Mouse (Mus musculus) kidney, adult 9 months (tissue): ENCODE data around the gene Mitf.
A peak's percentile ranks its signal among the peaks of the same experiment; 100 is the strongest.

Experiments used
- DNase-seq: peaks from one replicate; pipeline ENCODE4 v3.0.0; 2022

Mitf gene

DNA sequence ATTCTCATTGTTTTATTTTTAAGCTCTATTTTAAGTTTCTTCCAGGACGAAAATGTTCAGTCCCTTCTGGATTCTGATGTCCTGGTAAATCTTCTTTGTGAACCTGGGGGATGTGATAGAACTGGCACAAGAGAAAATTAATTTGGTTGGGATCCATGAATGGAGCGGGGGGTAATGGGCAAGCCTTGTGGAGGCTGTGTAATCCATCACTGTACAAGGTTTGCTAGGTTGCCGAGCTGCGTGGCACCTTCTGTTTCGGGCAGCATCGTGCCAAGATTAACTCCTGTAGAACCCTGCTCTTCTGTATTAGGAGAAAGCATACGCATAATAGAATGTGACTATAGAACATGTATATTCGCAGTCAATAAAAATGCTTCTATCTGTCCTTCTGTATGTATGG is 76.1 kb downstream of the Mitf start:
- DNase-seq = no peak

DNA sequence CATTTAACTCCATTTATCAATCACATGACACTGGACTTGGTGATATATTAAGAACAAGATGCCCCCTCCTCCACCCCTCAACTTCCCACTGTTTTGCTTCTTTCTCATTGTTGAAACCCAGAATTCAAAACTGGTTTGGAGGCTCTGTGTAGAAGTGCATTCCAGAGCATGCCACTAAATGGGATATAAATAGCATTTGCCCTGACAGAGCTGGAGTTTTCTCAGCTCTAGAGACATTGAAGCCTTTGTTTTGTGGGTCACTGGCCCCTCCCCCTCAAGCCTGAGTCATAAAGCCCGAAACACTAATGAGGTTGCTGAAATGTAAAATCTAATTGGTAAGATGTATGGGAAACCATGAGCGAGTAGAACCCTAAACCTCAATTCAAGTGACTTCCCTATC is 76.6 kb downstream of the Mitf start:
- DNase-seq = no peak

DNA sequence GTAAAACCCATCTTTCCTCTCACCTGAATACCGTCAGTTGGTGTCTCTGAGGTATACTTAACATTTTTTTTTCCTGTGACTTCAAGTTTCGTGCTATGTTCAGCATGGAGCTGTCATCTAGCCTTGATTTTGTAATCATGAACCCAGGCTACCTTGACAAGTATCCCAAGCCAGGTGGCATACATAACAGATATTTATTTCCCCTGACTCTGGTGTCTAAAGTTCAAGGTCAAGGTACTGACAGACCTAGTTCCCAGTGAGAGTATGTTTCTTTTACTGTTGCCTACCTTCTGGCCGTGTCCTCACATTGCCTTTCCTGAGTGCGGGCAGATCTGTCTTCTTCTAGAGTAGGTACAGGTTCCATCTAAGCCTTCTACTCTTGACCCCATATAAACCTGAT is 78.1 kb downstream of the Mitf start:
- DNase-seq = no peak

GRCm38 (mm10) chr6:97885606-97886005 is 78.8 kb downstream of the Mitf start:
- no peak for DNase-seq

DNA sequence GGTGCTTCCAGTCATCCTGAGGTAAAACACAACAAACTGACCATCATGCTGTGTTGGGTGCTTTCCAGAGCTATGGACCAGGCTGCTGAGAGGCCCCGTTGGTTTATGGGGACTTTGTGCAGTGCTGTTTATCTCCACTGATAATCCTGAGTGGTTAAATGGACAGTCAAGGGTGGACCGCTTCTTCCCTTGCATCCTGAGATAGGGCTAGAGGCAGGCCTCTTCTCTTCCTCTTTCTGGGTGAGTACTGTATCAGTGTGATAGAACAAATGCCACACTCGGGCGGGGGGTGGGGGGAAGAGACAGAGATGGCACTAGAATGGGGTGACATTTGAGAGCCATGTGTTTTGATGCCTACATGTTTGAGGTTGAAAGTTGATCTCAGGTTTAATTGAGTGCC is 81.0 kb downstream of the Mitf start:
- DNase-seq = no peak

GRCm38 (mm10) chr6:97888596-97888995 is 81.7 kb downstream of the Mitf start:
- peak; percentile 79 for DNase-seq

GRCm38 (mm10) chr6:97893546-97893945 is 86.7 kb downstream of the Mitf start:
- DNase-seq = no peak

DNA sequence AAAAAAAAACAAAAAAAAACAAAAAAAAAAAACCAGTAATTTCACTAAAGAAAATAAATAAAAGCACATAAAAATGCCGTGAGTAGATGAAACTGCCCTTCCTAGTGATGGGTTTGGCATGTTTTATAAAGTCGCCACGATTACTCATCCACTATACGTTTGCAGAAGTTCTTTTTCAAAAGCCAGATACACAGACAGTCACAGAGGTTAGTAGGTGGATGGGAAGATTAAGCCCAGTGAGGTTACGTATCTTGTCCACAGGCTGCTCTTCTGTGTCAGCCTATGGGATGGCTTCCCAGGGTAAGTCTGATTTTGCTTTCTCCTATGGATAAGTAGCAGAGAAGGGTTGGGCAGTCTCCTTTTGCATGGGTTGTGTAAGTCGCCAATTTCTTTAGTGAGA is 90.3 kb downstream of the Mitf start:
- no peak for DNase-seq

DNA sequence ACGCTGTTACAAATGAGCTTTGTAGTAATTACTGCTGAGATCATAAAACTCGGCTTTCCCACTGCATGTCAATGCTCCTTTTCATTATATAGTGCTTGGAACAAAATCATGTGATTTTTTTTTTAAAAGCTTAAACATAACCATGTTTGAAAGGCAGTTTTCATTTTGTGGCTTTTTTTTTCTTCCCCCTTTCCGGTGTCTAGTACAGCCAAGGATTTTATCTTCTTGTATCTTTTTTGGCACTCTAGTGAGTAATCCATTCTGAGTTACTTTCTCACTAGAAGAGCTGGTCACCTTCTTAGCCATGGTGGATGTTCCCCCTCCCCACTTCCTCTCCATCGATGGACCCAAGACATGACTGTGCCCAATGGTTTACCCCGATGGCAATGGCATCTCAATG is 91.2 kb downstream of the Mitf start:
- DNase-seq = no peak

DNA sequence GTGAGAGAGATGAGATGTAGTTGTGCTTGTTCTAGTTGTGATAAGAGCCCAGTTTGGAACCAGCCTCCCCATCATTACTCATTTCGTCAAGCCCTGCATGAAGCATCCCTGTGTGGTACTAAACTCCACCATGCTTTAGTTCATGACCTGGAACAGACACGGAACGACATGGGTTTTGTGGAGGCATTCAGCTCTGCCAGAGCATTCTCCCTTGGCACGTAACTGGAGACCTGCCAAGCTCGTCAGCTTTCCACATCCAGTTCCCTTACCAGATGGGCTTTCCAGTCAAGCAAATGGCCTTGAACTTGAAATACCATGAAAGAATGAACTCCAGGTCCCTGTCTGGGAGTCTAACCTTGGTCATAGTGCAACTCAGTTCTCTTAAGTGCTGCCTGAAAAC is 94.7 kb downstream of the Mitf start:
- DNase-seq = no peak

- DNase-seq = no peak
These were observed 95.4 kb downstream of the Mitf start for GRCm38 (mm10) chr6:97902205-97902604.

GRCm38 (mm10) chr6:97914768-97915167 is 107.9 kb downstream of the Mitf start:
- DNase-seq = peak; percentile 84

DNA sequence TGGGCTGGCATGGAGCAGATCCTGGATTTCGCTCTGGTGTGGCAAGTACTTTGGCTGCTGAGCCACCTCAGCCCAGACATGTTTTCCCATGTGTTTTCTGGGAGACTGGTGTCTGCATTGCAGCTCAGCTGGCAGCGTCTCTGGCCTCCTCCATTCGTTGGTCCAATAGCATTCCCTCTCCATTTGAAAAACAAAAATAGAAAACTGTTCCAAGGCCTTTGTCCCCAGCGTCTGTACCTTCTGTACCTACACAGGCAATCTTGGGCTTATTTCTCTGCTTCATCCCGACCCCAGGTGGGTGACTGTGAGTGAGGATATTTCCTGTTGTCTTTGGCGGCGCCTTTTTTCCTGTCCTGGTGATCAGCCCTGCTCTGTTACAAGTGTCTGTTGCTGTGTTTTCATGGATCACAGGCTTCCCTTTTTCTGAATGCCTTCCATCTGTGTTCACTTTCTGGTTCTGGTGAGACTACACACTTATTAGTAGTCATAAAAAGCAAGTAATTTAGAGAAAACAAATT is 109.6 kb downstream of the Mitf start:
- no peak for DNase-seq

DNA sequence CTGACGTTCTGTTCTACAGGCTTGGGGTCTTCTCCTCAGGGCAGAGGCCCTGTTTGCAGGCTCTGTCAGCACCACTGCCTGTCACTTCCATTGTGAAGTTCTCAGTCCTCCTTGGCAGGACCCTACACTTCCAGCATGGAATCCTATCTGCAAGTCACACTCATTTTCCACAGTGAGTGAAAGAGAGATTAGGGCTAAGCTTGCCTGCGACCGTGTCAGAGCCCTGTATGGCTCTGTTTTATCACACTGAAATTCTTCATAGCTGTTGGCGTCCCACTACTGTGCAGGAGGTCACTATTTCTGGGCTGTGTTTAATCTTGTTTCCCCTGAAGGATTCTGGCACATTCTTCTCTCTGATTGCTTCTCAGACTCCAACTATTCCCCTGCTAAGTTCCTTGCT is 111.2 kb downstream of the Mitf start:
- no peak for DNase-seq

DNA sequence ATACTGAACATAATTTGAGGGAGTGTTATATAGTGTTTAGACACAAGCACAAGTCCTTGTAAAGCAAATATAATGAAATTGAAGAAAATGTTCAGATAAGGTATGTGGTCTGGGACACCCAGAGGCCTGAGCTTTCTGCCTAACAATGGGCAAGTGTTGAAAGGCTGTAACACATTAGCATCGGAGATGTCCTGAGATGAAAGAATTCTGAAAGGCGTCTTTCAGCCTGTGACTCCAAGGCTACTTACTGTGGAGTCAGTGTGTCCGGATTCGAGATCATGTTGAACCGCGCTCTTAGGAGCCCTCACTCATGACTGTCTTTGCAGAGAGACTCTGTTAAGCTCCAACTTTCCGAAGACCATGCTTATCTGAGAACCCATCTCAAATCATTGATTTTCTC is 111.6 kb downstream of the Mitf start:
- DNase-seq = no peak

DNA sequence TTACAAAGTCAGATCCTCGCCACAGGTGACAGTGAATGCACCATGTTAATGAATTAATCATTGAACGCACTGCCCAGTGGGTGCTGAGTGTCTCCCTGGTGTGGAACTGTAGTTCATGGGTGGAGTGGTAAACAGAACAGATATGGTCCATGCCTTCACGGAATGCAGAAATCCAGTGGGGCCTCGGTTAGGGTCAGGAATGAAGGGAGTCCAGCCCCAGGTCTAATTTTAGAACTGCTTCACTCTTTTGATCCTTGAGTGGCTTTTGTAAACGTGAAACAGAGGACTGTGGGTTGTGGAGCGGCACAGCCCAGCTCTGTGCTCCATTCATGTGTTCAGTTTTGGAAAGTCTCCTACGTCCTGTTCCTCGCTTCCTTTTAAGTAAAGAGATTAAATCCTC is 112.4 kb downstream of the Mitf start:
- DNase-seq = peak; percentile 85

DNA sequence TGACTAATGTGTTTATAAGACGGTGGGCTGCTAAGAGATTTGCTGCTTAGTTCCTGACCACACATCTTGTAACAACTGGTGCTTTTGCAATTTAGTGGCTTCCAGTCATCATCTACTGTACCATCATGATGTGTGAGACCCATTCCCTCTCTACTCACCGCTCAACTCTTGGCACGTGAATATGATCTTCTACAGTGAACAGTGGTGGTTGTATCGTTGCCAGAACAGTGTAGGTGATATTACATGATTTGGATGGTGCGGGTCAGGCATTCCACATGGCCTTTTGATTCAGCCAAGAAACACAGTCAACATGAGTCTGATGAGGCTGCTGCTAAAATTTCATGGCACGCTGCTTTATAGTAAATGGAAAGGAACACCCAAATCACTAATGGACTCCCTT is 114.7 kb downstream of the Mitf start:
- DNase-seq = no peak

DNA sequence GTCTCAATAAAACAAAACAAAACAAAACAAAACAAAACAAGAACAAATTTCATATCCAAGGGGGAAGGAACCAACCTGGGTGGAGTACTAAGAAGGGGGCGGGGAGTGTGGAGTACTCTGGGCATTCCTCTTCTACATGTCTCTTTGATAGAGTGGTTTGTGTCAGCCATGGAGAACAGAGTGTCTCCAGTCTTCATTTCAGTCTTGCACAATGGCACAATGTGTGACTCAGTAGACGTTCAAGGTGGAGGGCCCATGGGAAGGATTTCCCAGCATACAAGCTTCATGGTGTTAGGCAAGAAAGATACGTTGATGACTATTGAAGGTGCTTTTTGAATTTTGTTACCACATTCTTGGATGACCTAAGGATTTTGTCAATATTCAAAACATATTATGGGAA is 117.4 kb downstream of the Mitf start:
- no peak for DNase-seq

DNA sequence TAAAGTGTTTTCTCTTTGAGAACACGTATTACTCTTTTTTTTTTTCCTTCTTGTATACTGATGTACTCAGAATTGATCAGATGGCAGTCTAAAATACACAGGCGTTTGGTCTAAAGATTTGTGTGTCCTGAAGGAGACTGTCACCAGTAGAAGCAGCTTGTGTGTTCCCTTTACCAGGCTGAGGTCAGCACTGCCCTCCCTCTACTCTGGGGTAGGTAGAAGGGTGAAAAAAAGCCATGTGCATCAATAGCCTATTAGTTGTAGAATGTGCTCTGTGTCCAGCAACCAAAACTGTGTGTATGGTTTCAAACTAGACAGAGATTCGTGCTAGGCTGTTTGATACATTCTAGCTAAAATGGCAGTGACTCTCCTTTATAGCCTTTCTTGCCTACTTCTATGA is 122.2 kb downstream of the Mitf start:
- no peak for DNase-seq

DNA sequence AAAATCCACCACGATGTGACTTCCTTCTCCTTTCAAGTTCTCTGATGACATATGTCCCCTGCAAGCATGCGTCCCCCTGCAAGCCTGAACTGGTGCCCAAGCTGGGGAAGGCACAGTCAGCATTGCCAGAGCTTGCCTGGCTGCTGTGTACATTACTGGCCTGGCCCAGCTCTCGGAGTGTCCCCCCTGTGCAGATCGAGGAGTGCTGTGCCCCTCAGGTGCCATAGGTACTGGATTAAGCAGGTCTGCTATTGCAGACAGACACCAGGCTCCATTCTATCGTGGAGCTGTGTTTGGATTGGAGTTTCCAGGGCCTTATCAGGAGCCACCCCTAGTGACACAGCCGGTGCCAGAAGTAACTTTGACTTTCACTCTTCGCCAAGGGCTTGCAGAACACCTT is 122.6 kb downstream of the Mitf start:
- DNase-seq = peak; percentile 64

GRCm38 (mm10) chr6:97937139-97937538 is 130.3 kb downstream of the Mitf start:
- DNase-seq = no peak

GRCm38 (mm10) chr6:97937897-97938614 is 131.2 kb downstream of the Mitf start:
- no peak for DNase-seq

- DNase-seq = no peak
These were observed 134.1 kb downstream of the Mitf start for GRCm38 (mm10) chr6:97940916-97941315.

GRCm38 (mm10) chr6:97950033-97950881 is 143.4 kb downstream of the Mitf start:
- no peak for DNase-seq
